Mouse (Mus musculus) ES-Bruce4 (cell line): ENCODE measurements around the gene Gm10447.

Source experiments
- CTCF ChIP-seq: IDR thresholded peaks from one replicate; pipeline ENCODE4 v1.8.1; 2011; ENCODE audit warnings: low read depth, low read length
- EP300 ChIP-seq: IDR thresholded peaks from 2 replicates; pipeline ENCODE4 v1.6.1; 2011; ENCODE audit warnings: low read depth, low read length; ENCODE audit not compliant: insufficient read depth
- POLR2A ChIP-seq: IDR thresholded peaks from one replicate; pipeline ENCODE4 v1.8.1; 2011; ENCODE audit warnings: low read length; ENCODE audit not compliant: insufficient read depth

GRCm38 (mm10) chr11:53493243-53493955, 36.5 kb upstream of the Gm10447 start:
- TF ChIP-seq POLR2A (no peak), EP300 (no peak), CTCF (no peak)
